Mouse (Mus musculus) layer of hippocampus, adult 8-10 months (tissue): Measurements from ENCODE around the gene Mrps23. TPM values are rescaled to one million over a fixed set of nuclear protein-coding genes. Genes with fewer than 3 reads are reported as not detected.

Source experiments
- DNase-seq, 2 experiments: peaks; one replicate each; pipeline ENCODE4 v3.0.0; 2022; ENCODE audit warnings: low spot score in 2 of 2
- total RNA-seq, 4 experiments: library from RNA; stranded (reverse); gene quantifications; 2 replicates each; pipeline ENCODE4 v1.2.4; 2022

Gene Mrps23
- total RNA-seq, 4 experiments from 2014 or later, result 63.2 to 64.8 (median 63.7) TPM

DNA sequence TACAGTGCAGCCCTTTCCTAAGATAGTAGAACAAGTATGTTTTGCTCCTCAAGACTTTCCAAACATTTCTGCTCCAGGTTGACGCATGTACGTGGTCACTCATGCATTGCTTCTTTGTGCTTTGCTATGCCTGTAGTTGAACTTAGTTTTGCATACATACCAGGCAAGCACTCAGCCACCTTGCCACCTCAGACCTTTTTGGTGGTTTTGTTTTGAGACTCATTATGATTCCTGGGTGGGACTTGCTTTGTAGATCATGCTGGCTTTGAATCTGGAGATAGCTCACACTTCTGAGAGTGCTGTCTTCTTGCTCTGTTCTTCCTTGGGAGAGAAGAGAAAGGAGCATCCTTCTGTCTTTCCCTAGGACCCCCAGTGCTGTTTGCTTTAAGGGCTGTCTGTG is 3.5 kb downstream of the Mrps23 start:
- no peak for DNase-seq

DNA sequence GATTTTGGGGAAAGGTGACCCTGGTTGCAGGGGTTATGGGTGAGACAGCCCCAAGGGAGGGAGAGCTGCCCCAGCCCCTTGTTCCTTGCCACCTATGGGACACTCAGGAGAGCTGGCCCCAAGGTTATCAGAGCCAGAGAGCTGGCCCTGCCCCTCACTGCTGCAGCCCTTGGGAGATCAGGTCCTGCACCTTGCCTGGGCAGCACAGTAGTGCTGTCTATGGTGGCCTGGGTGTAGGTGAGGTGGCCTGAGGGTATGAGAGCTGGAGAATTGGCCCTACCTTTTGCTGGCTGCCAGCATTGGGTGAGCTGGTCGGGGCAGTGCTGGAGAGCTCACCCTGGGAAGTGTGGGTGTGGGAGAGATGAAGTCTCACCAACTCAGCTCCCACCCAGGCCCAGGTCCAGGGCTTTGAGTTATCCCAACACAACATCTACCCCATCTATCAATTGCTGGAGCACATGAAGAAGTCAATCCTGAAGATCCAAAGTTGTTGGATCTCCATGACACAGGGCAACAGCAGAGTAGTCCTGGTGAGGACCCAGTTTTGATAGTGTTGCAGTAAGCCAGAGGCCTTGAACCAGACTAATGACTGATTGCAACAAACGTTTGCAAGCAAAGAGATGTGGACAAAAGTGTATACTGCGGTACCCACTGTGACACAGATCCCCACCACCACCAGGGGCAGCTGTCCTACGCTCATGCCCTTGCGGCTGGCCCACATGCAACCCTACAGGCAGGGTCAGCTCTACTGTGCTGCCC is 7.8 kb downstream of the Mrps23 start:
- no peak for DNase-seq

DNA sequence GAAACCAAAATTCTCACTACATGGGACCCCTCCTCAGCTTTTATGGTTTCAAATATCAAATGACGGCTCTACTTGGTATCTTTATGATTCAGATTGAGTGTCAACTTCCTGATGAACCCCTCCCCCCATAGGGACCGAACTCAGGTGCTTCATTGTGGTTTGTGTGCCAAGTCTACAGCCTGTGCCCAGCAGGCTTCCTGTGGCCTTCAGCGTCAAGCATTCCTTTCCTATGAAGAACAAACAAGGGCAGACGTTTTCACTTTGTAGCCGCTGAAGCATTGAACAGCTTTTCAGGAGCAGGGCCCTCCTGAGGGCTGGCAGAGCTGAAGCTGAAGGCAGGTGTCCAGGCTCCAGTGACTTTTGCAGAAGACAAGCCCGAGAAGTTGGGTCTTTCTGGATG is 9.6 kb downstream of the Mrps23 start:
- no peak for DNase-seq

DNA sequence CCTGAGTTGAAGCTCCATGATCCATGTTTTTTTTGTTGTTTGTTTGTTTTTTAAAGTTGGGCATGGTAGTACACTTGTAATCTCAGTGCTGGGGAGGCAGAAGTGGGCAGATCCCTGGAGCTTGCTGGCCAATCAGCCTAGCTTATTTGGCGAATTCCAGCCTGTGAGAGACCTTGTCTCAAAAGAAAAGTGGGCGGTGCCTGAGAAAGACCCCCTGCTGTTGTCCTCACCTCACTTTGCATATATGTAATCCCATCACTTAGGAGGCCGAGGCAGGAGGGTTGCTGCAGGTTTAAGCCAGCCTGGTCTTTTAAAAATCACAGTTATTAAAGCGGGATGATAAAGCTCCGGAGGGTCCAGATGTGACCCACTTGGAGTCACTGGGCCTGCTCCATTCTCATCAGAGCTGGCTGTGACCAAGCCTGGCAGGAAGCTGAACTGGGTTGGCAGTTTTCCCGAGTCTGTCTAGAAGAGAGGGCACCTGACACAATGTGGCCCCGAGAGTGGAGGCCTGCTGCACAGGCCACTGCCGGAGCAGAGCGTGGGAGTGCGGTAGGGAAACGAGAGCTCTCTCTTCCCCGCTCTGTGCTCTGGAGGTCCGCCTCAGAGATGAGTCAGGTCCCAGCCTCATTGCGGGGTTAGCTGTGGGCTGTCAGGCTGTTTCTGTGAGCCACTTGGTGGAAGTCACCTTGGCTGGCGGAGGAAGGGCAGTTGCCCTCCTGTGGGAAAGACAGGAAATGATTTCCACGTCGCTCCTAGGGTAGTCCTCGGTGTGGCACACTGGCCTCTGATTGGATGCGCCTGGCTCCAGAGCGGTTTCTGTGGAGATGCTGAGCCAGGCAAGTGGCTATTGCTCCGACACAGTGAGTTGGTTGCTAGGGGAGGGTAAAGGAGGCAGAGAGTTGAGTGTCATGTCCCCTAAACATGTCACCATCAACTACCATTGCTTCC is 11.0 kb downstream of the Mrps23 start:
- peak; percentile 69 to 70 for DNase-seq

DNA sequence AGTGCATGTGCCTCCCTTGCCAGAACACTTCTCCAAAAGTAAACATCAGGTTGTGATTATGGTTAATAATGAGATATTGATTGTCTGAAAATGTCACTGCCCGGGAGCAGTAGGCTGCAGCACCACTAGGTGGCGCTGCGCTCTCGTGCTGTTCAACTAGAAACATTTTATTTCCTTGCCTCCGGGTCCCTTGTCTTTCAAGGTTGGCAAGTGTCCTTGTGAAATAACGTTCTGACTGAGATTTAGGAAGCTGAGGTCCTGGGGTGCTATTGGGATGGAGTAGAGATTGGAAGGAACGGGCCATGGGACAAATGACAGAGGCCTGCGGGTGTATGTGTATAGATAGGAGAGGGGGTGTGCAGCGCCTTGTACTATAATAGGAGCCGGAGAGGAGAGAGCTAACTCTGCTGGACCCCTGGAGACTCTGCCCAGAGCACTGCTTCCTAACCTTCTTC is 12.1 kb downstream of the Mrps23 start:
- peak; percentile 55 to 78 for DNase-seq

DNA sequence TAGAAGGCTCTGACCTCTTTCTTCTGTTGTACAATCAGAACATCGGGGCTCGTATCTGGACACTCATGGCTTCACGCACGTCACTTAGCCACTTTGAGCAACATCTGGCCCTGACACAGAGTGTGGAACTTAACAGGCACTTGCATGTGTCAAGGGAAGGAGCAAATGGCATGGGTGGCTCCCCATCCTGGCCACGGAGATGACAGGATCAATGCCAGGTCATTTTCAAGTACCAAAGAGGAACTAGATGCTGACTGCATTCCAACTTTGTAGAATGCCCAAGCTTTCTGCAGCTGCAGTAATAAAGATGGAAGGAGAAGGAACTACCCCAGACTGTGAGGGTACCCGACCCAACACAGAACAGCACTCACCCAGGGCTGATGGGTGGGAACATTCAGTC is 14.0 kb downstream of the Mrps23 start:
- no peak for DNase-seq

DNA sequence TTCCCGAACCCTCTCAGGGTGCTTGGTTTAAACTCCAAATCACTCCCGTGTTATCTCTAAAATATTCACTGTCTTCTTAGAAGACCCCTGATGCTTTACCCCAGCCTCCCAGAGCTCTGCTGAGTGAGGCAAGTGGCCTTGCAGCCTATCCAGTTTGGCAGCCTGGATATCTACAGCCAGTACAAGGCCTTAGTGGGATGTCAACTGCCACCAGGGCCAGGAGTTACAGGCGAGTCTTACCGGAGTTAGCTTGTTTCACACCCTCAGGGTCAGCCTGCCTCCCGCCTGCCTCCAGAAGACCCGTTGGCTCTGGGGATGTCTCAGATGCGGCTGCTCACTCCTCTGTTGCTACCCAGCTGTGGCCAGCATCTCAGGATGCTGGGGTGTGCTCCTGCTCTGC is 14.4 kb downstream of the Mrps23 start:
- DNase-seq, result no peak

DNA sequence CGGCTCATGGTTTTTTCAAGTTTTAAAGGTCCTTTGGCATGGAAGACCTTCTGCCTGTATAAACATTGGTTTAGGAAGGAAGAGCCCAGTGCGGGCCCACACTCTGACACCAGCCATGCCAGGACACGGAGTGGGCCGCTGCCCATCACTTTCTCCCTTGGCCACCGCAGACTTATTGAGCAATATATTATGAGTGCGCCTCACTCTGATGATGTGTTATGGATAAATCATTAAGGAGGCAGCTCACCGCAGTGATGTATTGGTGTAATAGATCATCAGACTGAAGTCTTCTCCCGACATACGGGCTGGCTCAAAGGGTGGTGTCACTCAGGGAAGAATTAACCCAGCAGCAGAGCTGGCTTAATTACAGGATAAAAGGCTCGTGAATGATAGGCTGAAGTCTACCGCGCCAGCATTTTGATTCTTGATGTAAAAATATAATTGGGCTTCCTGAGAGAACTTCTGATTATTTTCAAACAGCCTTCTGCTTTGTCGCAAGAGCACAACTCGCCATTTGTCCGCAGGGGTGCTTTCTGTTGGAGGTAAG is 17.8 kb downstream of the Mrps23 start:
- DNase-seq, result no peak

DNA sequence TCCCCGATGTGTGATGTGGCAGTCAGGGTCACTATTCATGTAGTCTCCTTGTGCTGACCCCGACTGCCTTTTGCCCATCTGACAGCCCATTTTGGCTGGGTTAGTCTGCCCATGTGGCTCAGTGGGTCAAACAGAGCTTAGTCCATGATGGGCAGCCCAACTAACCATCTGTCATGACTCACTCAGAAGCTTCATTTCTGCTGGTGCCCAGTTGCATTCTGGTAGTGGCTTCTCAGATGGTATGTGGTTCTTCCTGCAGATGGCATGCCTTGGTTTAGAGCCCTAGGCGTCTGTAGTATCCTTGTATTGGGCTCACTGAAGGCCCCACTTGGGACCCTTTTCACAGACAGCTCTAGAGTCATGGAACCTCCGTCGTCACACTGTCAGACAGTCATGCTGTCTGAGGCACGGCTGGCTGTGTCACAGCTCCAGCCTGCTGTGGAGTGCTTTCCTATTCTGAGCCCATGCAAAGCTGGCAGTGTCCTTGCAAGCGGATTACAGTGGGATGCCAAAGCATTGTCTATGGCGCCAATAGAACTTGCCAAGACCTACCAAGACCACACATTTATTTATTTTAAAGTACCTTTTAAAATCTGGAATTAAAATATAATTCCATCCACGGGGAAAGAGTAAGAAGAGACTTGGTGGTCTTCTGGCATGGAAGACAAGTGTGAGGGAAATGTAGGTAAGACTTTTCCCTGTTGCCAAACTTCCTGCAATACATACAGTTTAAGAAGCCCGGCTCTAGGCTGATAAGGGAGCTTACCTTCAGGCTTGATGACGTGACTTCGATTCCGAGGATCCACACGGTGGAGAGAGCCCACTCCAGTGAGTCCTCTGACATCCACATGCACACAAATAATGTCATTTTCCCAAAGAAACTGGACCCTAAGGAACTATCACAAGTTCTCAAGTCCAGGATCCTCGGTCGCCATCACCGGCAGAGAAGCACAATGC is 23.1 kb downstream of the Mrps23 start:
- no peak for DNase-seq

DNA sequence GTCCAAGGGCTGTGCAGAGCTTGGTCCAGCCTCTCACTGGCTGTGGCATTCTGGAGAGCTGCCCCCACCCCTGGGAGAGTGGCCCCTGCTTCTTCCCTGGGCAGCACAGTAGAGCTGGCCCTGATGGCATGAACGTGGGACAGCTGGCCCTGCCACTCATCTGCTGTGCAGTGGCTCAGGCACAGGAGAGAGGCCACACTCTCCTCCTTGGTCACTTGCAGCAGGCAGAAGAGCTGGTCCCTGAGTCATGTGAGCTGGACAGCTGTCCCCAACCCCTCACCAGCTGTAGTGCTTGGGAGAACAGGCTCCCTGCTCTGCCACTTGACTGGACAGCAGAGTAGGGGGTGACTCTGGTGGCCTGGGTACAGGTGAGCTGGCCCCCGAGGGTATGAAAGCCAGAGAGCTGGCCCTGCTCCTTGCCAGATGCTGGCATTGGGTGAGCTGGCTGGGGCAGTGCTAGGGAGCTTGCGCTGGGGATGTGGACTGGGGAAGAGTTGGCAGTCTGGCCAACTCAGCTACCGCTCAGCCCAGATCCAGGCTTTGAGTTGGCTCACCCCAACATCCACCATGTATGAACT is 27.1 kb downstream of the Mrps23 start:
- no peak for DNase-seq

DNA sequence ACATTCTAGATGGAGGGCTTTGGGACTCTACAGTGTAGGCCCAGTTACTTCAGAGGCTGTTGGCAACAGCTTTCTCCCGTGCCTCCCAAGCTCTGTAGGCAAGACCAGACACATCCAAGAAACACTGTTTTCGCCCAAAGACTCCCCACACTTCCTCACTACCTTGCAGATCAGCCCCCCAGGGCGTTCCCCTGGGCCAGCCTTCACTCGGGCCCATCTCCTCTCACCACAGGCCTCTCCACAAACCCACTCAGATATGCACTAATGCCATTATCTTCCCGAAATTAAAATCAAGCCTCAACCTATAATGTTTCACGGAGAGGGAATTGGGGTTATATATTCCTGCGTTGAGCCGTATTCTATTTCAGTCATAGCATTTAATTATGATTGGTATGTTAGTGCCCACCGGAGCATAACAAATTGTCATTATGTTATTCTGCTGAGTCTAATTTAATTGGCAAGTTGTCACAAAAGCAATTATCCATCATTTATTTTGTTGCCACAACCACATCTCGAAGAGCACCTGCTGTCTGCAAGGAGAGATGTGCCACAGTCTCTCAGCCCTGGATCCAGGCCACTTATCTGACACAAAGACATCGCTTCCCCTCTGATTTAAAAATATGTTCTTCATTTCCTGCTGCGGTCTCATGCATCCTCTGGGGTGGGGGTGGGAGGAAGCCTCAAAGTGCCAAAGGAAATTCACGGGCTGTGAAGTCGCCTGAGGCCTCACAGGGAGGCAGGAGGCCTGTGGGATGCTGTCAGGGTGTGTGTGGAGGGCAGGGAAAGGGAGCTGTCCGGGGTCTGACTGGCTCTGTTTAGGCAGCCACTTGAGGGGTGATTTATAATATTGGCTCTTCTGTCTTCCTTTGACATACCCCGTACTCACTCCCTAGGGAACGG is 29.6 kb downstream of the Mrps23 start:
- no peak for DNase-seq

DNA sequence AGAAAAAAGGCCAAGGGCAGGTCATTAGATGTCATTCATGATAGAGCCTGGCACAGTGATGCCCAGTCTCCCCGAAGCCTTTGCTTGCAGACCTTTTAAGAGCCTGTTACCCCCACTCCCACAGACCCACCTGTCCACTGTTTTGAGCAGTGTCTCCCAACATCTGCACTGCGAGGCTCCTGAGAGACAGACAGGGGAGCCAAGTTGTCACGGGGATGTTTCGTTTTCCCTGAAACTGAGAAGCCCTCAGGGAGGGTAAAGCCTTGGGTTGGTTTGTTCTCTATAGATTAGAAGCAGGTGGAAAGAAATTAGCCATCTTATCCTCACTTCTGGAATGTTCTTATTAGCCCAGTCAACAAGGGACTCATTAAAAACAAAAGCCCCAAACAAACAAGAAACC is 30.6 kb downstream of the Mrps23 start:
- no peak for DNase-seq

DNA sequence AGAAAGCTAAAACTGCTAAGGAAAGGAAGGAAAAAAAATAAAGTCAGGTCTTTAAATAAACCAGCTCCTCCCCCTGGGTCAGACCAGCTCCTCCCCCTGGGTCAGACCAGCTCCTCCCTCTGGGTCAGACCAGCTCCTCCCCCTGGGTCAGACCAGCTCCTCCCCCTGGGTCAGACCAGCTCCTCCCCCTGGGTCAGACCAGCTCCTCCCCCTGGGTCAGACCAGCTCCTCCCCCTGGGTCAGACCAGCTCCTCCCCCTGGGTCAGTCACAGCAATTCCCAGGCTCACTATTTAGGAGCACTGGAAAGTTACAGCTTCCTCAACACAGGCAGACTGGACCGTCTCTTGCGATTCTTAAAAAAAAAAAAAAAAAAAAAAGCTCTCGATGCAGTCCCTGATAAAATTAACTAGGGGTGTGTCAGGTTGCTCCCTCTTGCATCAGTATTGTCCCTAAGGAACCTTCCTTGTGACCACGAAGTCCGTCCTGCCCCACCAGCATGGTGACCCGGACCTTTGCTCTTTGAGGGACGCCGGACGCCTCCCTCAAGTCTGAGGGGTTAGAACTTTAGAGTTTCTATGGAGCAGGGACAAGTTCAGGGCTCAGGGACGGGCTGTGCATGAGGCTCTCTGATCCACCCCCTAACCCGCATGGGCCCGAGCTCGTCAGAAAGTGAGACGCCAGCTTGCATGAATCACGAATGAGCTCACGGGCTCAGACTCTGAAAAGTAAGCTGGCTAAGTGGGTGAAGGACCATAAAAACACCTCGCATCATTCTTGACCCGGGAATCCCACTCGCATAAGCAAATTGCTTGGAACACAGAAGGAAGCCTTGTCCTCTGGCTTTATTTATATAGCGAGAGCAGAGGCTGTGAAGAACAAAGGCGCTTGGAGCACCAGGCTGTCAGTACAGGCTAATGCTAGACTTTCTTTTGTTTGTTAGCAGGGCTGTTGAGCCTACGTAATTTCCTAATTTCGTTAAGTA is 31.3 kb downstream of the Mrps23 start:
- DNase-seq, result no peak

DNA sequence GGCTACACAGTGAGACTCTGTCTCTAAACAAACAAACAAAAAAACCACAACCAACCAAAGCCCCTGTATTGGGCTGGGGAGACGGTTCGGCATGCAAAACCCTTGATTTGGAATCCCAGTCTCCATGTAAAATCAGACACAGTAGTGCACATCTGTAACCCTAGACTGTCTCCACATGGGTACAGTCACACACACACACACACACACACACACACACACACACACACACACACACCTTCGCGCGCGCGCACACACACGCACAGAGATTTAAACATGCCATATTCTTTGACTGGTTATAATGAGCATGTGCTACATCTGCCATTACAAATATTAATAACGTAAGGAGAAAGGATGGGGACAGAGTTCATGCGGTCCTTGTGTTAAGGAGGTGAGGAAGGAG is 36.1 kb downstream of the Mrps23 start:
- DNase-seq, result no peak

DNA sequence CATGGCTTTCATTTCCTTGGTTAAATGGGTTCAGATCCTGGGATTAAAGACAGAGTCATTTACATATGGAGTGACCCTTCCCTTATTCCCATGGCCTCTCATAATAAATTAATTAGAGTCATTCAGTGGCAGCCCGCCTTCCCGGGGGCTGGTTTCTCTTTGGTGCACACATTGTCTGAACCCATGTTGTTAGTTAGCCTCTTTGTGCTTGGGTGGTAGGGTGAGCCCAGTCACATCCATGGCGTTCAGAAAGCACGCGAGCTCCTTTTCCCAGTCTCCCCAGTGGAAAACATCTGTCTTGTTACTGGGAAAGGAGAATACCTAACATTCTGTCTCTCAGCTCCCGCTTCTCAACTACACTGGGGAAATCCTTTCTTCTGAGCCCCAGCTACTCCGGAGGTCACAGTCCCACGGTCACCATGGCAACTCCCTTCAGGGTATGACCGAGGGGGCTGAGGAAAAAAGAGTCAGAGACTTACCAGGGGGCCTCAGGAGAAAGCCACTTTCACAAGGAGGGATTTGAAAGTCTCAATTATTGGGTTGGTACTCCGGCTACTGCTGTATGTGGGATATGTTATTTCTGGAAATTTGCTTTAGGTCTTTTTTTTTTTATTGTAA is 36.7 kb downstream of the Mrps23 start:
- no peak for DNase-seq

DNA sequence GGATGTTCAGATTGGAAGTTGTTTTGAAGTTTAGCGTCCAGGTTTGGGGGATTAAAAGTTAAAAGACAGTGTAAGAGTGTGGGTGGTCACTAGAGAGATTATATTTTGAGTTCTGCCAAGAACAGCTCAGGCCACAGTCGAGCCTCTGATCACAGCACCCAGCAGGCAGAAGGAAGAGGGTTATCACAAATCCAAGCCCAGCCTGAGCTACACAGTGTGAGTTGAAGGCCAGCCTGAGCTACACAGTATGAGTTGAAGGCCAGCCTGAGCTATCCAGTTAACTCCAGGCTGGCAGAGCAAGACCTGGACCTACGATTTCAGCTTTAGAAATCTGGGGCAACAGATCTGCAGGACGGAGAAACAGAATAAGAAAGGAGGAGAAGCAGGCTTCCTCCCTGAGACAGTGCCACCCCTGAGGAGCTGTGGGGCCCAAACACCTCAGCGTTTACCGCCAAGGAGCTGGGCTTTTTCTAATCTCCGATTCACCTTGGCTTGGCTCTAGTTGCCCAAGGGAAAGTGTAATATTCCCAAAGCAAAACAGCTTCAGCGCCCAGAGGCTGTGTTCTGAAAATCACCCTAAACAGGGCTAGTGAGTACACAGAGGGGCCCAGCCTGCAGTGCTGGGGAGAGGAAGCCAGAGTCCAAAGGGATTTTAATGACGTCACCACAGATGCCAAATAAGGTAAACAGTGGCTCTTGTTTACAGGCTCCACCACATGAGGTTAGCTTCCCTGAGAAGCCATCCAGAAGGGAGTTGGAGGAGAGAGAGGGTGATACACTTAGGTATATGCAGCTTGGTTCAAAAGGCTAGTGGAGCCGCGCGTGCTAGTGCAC is 37.5 kb downstream of the Mrps23 start:
- DNase-seq, result no peak

DNA sequence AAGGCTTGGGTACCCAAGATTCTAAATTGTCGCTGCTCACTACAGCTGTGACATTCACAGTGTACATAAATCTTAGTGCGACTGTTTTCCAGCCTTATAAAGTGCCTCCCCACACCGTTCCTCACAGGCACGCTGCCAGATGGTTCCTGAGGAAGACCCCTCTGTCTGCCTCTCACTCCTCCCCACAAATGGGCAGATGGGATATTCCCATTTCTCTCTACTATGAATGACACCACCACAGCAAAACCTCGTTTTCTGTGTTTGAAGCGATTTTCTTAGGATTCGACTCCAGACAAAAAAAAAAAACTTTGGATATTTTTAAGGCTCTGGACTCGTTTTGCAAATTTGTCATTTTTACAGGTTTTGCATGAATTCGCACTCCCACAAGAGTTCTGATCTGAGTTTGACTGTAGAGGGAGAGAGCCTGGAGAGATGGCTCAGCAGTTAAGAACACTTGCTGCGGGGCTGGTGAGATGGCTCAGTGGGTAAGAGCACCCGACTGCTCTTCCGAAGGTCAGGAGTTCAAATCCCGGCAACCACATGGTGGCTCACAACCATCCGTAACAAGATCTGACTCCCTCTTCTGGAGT is 41.5 kb downstream of the Mrps23 start:
- DNase-seq, result no peak
